Mouse (Mus musculus) limb, embryonic 14.5 days (tissue): ENCODE measurements at regions not wholly inside any gene's neighbourhood (a gene's known extent, or its start where the extent isn't known, plus 50 kb on each side); places are given as distances from the start of the nearest gene placed in this dataset.

Experiments
- ATAC-seq: fragments of 200-750 bp; cut with Nextera tagmentation; 2 replicates; pipeline ENCODE4 v1.8.0; 2017; ENCODE audit warnings: low read depth, moderate number of reproducible peaks, moderate TSS enrichment; ENCODE audit not compliant: low FRiP score
- DNase-seq: peaks from one replicate; pipeline ENCODE4 v3.0.0-alpha.2; 2015; ENCODE audit warnings: low spot score
- H3K27ac ChIP-seq: fragments of 300-500 bp; sonication (generic); replicated peaks from 2 replicates; pipeline ENCODE4 v1.5.1; 2014; ENCODE audit warnings: low read depth, mild to moderate bottlenecking, low read length, moderate library complexity, mixed read lengths
- H3K27me3 ChIP-seq: fragments of 300-500 bp; sonication (generic); 2 replicates; pipeline ENCODE4 v1.6.1; 2014; ENCODE audit warnings: low read length, mixed read lengths; ENCODE audit not compliant: control insufficient read depth, insufficient read depth
- H3K36me3 ChIP-seq: fragments of 300-500 bp; sonication (generic); 2 replicates; pipeline ENCODE4 v1.6.1; 2014; ENCODE audit warnings: mild to moderate bottlenecking, low read length, moderate library complexity, mixed read lengths; ENCODE audit not compliant: control insufficient read depth, insufficient read depth
- H3K4me1 ChIP-seq: fragments of 300-500 bp; sonication (generic); 2 replicates; pipeline ENCODE4 v1.6.1; 2014; ENCODE audit warnings: antibody characterized with exemption, low read length, mixed read lengths; ENCODE audit not compliant: control insufficient read depth, insufficient read depth
- H3K4me2 ChIP-seq: fragments of 300-500 bp; sonication (generic); replicated peaks from 2 replicates; pipeline ENCODE4 v1.6.1; 2014; ENCODE audit warnings: low read depth, mild to moderate bottlenecking, low read length, moderate library complexity; ENCODE audit not compliant: severe bottlenecking
- H3K4me3 ChIP-seq: fragments of 300-500 bp; sonication (generic); replicated peaks from 2 replicates; pipeline ENCODE4 v1.5.1; 2014; ENCODE audit warnings: low read length
- H3K9ac ChIP-seq: fragments of 300-500 bp; sonication (generic); 2 replicates; pipeline ENCODE4 v1.6.1; 2014; ENCODE audit warnings: mild to moderate bottlenecking, low read depth, low read length, moderate library complexity; ENCODE audit not compliant: severe bottlenecking
- H3K9me3 ChIP-seq: fragments of 300-500 bp; sonication (generic); 2 replicates; pipeline ENCODE4 v1.6.1; 2016; ENCODE audit warnings: low read length; ENCODE audit not compliant: control insufficient read depth
- POLR2A ChIP-seq: fragments of 200-500 bp; IDR thresholded peaks from 2 replicates; pipeline ENCODE4 v1.8.0; 2012; ENCODE audit warnings: inconsistent platforms, mild to moderate bottlenecking, moderate library complexity, borderline replicate concordance; ENCODE audit not compliant: insufficient read depth, insufficient read length; ENCODE audit errors: extremely low read depth
- WGBS: fragments of 180-500 bp; shearing (Covaris S2); extraction: QIAGEN DNeasy Blood & Tissue Kit; methylation state at CpG from one replicate; pipeline ENCODE4 v1.1.7; 2014; 5-methylcytosine and 5-hydroxymethylcytosine counted together

GRCm38 (mm10) chr10:15392027-15392816, 674.2 kb upstream of the Gje1 start:
- Histone ChIP-seq H3K27me3 (no peaks in the 10 kb centered on the region), H3K4me1 (no peaks in the 10 kb centered on the region), H3K27ac (no peak overlapping the region), H3K4me2 (no peak overlapping the region), H3K9ac (no peak overlapping the region), H3K4me3 (no peak overlapping the region), H3K36me3 (no peaks in the 10 kb centered on the region), H3K9me3 (no peaks in the 10 kb centered on the region)
- WGBS, result 45% methylated on average over 5 of the region's 5 CpGs
- DNase-seq (peak; percentile 90), ATAC-seq (no peak)
- no peak for TF ChIP-seq POLR2A

GRCm38 (mm10) chr10:15373571-15373970, 655.6 kb upstream of the Gje1 start:
- Histone ChIP-seq H3K27me3 (no peaks in the 10 kb centered on the region), H3K4me1 (no peaks in the 10 kb centered on the region), H3K9me3 (no peaks in the 10 kb centered on the region), H3K27ac (no peak overlapping the region), H3K36me3 (no peaks in the 10 kb centered on the region), H3K4me2 (no peak overlapping the region), H3K4me3 (no peak overlapping the region), H3K9ac (no peak overlapping the region)
- TF ChIP-seq POLR2A, result no peak
- ATAC-seq (no peak), DNase-seq (no peak)
- 88% methylated on average over 3 of the region's 3 CpGs for WGBS
